Mouse (Mus musculus): Measurements from ENCODE around the gene Scube1. TPM values are rescaled to one million over a fixed set of nuclear protein-coding genes. Genes with fewer than 3 reads are reported as not detected.

The Scube1 gene
- polyA plus RNA-seq, 1 experiment from 2014 or later: not detected

- Histone ChIP-seq H3K4me3 (ENCODE audit: inconsistent target) (no peak overlapping the region), H3K36me3 (ENCODE audit: inconsistent target) (peaks cover 14% of the 10 kb centered on the region; the same call in 1 of the 2 replicates), H3K27ac (no peak overlapping the region), H3K79me2 (ENCODE audit: inconsistent target) (peaks cover 21% of the 10 kb centered on the region; the same call in 1 of the 2 replicates)
- WGBS (ENCODE audit: missing documents): 95% methylated on average over 4 of the region's 4 CpGs
Measured at GRCm38 (mm10) chr15:83590841-83591240, 134.0 kb downstream of the Scube1 start.

GRCm38 (mm10) chr15:83584741-83585220, 140.0 kb downstream of the Scube1 start:
- Histone ChIP-seq H3K27ac (no peak overlapping the region), H3K79me2 (ENCODE audit: inconsistent target) (no peaks in the 10 kb centered on the region), H3K4me3 (ENCODE audit: inconsistent target) (no peak overlapping the region), H3K36me3 (ENCODE audit: inconsistent target) (peaks cover 28% of the 10 kb centered on the region; the same call in 1 of the 2 replicates)
- WGBS (ENCODE audit: missing documents): 96% methylated on average over 6 of the region's 6 CpGs

- Histone ChIP-seq H3K27ac (no peak overlapping the region), H3K4me3 (ENCODE audit: inconsistent target) (no peak overlapping the region), H3K36me3 (ENCODE audit: inconsistent target) (peaks cover 28% of the 10 kb centered on the region; the same call in 1 of the 2 replicates), H3K79me2 (ENCODE audit: inconsistent target) (no peaks in the 10 kb centered on the region)
- 87% methylated on average over 8 of the region's 8 CpGs for WGBS (ENCODE audit: missing documents)
Measured at GRCm38 (mm10) chr15:83583419-83584156, 141.2 kb downstream of the Scube1 start.

- Histone ChIP-seq H3K4me3 (ENCODE audit: inconsistent target) (no peak overlapping the region), H3K36me3 (ENCODE audit: inconsistent target) (peaks cover 28% of the 10 kb centered on the region; the same call in 1 of the 2 replicates), H3K79me2 (ENCODE audit: inconsistent target) (no peaks in the 10 kb centered on the region), H3K27ac (no peak overlapping the region)
- 96% methylated on average over 4 of the region's 4 CpGs for WGBS (ENCODE audit: missing documents)
Measured at GRCm38 (mm10) chr15:83582931-83583330, 141.9 kb downstream of the Scube1 start.

GRCm38 (mm10) chr15:83576651-83577050, 148.2 kb downstream of the Scube1 start:
- Histone ChIP-seq H3K79me2 (ENCODE audit: inconsistent target) (no peaks in the 10 kb centered on the region), H3K36me3 (ENCODE audit: inconsistent target) (peaks cover 46% of the 10 kb centered on the region), H3K4me3 (ENCODE audit: inconsistent target) (no peak overlapping the region), H3K27ac (no peak overlapping the region)
- 93% methylated on average over 9 of the region's 9 CpGs for WGBS (ENCODE audit: missing documents)

- WGBS (ENCODE audit: missing documents): 98% methylated on average over 8 of the region's 8 CpGs
- Histone ChIP-seq H3K79me2 (ENCODE audit: inconsistent target) (peaks cover 9% of the 10 kb centered on the region; the same call in 1 of the 2 replicates), H3K36me3 (ENCODE audit: inconsistent target) (peaks cover 54% of the 10 kb centered on the region), H3K27ac (no peak overlapping the region), H3K4me3 (ENCODE audit: inconsistent target) (no peak overlapping the region)
Measured at GRCm38 (mm10) chr15:83575543-83575942, 149.3 kb downstream of the Scube1 start.

- no peak overlapping the region for H3K27ac ChIP-seq
- H3K79me2 ChIP-seq (ENCODE audit: inconsistent target): peaks cover 16% of the 10 kb centered on the region
- H3K4me3 ChIP-seq (ENCODE audit: inconsistent target): no peak overlapping the region
- H3K36me3 ChIP-seq (ENCODE audit: inconsistent target): peaks cover 49% of the 10 kb centered on the region
- WGBS (ENCODE audit: missing documents): 86% methylated on average over 6 of the region's 6 CpGs
Measured at GRCm38 (mm10) chr15:83574731-83575351, 150.0 kb downstream of the Scube1 start.

- peaks cover 49% of the 10 kb centered on the region for H3K36me3 ChIP-seq (ENCODE audit: inconsistent target)
- 98% methylated on average over 12 of the region's 12 CpGs for WGBS (ENCODE audit: missing documents)
- peaks cover 29% of the 10 kb centered on the region for H3K79me2 ChIP-seq (ENCODE audit: inconsistent target)
- H3K4me3 ChIP-seq (ENCODE audit: inconsistent target): no peak overlapping the region
- H3K27ac ChIP-seq: no peak overlapping the region
Measured at GRCm38 (mm10) chr15:83573606-83574005, 151.2 kb downstream of the Scube1 start.

- no peak overlapping the region for H3K27ac ChIP-seq
- H3K79me2 ChIP-seq (ENCODE audit: inconsistent target): peaks cover 43% of the 10 kb centered on the region
- H3K4me3 ChIP-seq (ENCODE audit: inconsistent target): no peak overlapping the region
- WGBS (ENCODE audit: missing documents): 95% methylated on average over 4 of the region's 4 CpGs
- peaks cover 49% of the 10 kb centered on the region for H3K36me3 ChIP-seq (ENCODE audit: inconsistent target)
Measured at GRCm38 (mm10) chr15:83572132-83572531, 152.7 kb downstream of the Scube1 start.

- WGBS (ENCODE audit: missing documents): 86% methylated on average over 5 of the region's 5 CpGs
- Histone ChIP-seq H3K4me3 (ENCODE audit: inconsistent target) (no peak overlapping the region), H3K27ac (no peak overlapping the region), H3K36me3 (ENCODE audit: inconsistent target) (peaks cover 49% of the 10 kb centered on the region), H3K79me2 (ENCODE audit: inconsistent target) (peaks cover 48% of the 10 kb centered on the region)
Measured at GRCm38 (mm10) chr15:83571636-83572035, 153.2 kb downstream of the Scube1 start.

GRCm38 (mm10) chr15:83570641-83571040, 154.2 kb downstream of the Scube1 start:
- 69% methylated on average over 2 of the region's 2 CpGs for WGBS (ENCODE audit: missing documents)
- Histone ChIP-seq H3K36me3 (ENCODE audit: inconsistent target) (peaks cover 42% of the 10 kb centered on the region), H3K27ac (no peak overlapping the region), H3K4me3 (ENCODE audit: inconsistent target) (no peak overlapping the region), H3K79me2 (ENCODE audit: inconsistent target) (peaks cover 58% of the 10 kb centered on the region)

GRCm38 (mm10) chr15:83569682-83570081, 155.1 kb downstream of the Scube1 start:
- Histone ChIP-seq H3K27ac (no peak overlapping the region), H3K79me2 (ENCODE audit: inconsistent target) (peaks cover 68% of the 10 kb centered on the region), H3K4me3 (ENCODE audit: inconsistent target) (no peak overlapping the region), H3K36me3 (ENCODE audit: inconsistent target) (peaks cover 32% of the 10 kb centered on the region)
- WGBS (ENCODE audit: missing documents): 84% methylated on average over 11 of the region's 11 CpGs

GRCm38 (mm10) chr15:83568544-83568943, 156.3 kb downstream of the Scube1 start:
- Histone ChIP-seq H3K79me2 (ENCODE audit: inconsistent target) (peaks cover 79% of the 10 kb centered on the region), H3K4me3 (ENCODE audit: inconsistent target) (no peak overlapping the region), H3K36me3 (ENCODE audit: inconsistent target) (peaks cover 21% of the 10 kb centered on the region), H3K27ac (no peak overlapping the region)
- 94% methylated on average over 5 of the region's 5 CpGs for WGBS (ENCODE audit: missing documents)

- H3K4me3 ChIP-seq (ENCODE audit: inconsistent target): no peak overlapping the region
- 94% methylated on average over 3 of the region's 3 CpGs for WGBS (ENCODE audit: missing documents)
Measured at GRCm38 (mm10) chr15:83567728-83568127, 157.1 kb downstream of the Scube1 start.

GRCm38 (mm10) chr15:83566006-83566405, 158.8 kb downstream of the Scube1 start:
- no peak overlapping the region for H3K4me3 ChIP-seq (ENCODE audit: inconsistent target)
- H3K36me3 ChIP-seq (ENCODE audit: inconsistent target): 0 out of 2 replicates have a peak, but pooled peaks cover 2% of the 10 kb centered on the region
- H3K79me2 ChIP-seq (ENCODE audit: inconsistent target): peaks cover 84% of the 10 kb centered on the region
- 57% methylated on average over 5 of the region's 5 CpGs for WGBS (ENCODE audit: missing documents)
- peak overlapping the region; percentile 34 for H3K27ac ChIP-seq

More at GRCm38 (mm10) chr15:83567728-83568127, 157.1 kb downstream of the Scube1 start:
- H3K79me2 ChIP-seq (ENCODE audit: inconsistent target): peaks cover 80% of the 10 kb centered on the region
- H3K36me3 ChIP-seq (ENCODE audit: inconsistent target): peaks cover 18% of the 10 kb centered on the region
- H3K27ac ChIP-seq: no peak overlapping the region

All from macrophage (primary cell).